Mouse (Mus musculus) retina, postnatal 1 day (tissue): ENCODE results near the gene Wbp4.
A peak's percentile ranks its signal among the peaks of the same experiment; 100 is the strongest.
"Not testable (repeated sequence)": the region's sequence is repeated elsewhere in the genome, so short reads cannot be mapped to it uniquely, and the experiment has no call there.

Experiments used
- DNase-seq: peaks from one replicate; pipeline ENCODE4 v3.0.0-alpha.2; 2012

The Wbp4 gene

DNA sequence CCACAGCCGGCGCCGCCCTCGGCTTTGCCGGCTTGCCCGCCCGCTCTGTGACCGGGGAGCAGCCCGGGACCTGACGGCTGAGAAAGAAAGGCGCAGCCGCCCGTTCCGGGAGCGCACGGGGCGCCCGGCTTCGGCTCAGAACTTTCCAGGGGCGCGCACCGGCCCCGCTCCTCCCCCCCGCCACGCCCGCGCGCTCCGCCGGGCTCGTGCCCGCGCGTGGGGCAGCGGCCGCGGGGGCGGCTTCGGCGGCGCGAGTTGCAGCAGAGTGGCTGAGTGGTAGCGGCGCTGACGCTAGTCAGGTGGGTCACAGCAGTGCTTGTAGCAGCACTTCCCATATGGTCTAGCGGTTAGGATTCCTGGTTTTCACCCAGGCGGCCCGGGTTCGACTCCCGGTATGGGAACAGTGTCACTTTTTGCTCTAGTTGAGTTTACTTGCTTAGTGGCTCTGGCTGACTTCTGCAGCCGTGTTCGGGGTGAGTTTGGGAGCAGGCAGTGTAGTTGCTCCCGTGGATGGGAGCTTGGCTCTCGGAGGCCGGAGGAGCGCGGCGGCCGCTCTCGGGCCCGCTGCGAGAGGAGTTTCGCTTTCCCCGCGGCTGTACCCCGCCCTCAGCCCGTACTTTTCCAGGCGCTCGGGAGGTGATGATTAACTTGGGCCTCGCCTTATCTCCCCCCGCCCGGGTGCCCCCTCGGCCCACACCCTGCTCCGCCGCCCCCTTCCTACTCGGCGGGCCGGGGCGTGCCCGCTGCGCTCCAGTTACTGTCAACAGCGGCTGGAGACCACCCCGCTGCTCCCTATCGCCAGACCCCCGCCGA, at the start of gene Wbp4:
Wbp4 (minus strand) TSS at position 182 of the 813 bp plus-strand sequence.
- peak; percentile 96 for DNase-seq

- no peak for DNase-seq
Measured at GRCm38 (mm10) chr14:79530761-79531160, 49.4 kb upstream of the Wbp4 start.

- no peak for DNase-seq
Measured at GRCm38 (mm10) chr14:79529581-79530554, 48.5 kb upstream of the Wbp4 start.

GRCm38 (mm10) chr14:79527704-79528103, 46.4 kb upstream of the Wbp4 start:
- DNase-seq, result no peak

DNA sequence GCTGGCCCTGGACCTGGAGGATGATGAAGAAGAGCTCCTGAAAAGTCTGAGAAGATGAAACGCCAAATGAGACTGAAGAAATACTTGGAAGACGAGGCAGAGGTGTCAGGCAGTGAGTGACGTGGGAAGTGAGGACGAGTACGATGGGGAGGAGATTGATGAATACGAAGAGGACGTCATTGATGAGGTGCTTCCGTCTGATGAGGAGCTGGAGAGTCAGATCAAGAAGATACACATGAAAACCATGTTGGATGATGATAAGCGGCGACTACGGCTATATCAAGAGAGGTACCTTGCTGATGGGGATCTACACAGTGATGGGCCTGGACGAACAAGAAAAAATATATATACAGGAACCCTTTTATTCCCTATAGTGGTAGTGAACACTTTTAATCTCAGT, 44.8 kb upstream of the Wbp4 start:
- not testable (repeated sequence) for DNase-seq

DNA sequence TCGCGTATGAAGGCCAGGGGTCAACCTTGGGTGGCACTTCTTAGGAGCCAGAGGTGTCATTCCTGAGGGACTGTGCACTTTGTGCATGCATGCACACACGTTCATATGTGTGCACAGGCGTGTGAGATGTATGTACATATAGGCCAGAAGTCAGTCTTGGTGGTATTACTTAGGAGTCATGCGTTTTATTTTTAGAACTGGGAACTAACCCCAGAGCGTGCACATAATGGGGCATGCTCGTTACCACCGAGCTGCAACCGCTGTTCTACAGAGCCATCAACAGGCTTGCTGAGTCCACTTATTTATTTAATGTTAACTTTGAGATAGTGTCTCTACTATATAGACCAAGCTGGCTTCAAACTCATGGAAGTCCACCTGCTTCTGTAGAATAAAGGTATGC, 41.1 kb upstream of the Wbp4 start:
- no peak for DNase-seq

DNA sequence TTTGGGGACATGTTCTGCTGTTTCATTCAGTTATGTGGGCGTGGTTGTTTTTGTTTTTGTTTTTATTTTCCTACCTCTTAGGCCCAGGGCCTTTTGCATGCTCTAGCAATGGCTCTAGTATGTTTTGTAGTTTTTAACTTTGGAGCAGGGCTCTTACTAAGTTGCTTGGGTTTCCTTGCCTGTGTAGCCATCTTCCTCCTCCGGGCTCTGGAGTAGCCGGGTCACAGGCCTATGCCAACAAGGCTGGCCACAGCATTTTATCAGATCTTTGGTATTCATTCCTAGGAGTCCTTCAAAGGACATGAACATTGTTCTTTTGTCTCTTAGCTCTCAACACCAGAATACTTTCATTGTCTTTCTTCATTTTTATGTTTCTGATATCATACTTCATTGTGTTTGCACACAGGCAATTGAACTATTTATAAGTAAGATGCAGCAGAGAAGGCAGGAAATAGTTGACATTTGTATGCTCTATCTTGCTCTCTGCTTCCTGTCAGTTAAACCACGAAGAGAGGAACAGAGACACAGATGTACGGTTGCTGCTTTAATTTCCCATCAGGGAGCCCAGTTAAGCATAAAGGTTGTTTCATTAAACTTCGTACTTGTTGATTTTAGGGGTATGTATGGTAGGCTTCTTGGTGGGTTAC, 40.3 kb upstream of the Wbp4 start:
- no peak for DNase-seq

DNA sequence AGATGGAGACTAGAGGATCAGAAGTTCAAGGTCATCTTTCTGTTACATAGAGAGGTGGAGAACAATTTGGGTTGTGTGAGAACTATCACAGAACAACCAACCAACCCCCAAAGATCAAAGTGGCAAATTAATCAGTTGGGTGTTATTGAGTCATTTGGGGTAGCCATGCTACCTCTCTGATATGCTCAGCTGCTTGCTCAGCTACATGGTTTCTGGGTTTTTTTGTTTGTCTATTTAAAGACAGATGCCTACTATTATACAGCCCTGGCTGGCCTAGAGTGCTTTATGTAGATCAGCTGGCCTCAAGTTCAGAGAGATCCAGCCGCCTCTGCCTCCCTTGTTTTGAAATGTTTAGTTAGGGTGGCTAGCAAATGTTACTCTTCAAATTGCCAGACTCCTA, 39.7 kb upstream of the Wbp4 start:
- no peak for DNase-seq

GRCm38 (mm10) chr14:79520612-79521011, 39.3 kb upstream of the Wbp4 start:
- no peak for DNase-seq

GRCm38 (mm10) chr14:79519663-79519975, 38.3 kb upstream of the Wbp4 start:
- no peak for DNase-seq

- peak; percentile 8 for DNase-seq
Measured at GRCm38 (mm10) chr14:79518761-79519662, 37.7 kb upstream of the Wbp4 start.

DNA sequence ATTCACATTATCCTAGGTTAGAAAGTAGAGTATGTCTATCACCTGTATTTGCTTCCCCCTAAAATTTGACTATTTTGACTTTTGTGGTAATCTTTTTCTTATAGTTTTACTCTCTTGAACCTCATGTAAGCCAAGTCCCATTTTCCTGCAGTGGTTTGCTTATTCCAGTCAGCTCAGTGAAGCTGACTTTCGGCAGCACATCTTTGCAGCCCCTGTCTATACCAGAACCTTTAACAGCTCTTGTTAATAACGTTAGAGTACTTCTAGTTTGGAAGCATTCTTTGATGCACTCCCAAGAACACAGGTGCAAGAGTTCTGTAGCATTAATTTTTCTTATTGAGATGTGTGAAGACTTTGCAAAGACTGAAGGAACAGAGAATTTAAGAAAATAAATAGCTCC, 36.8 kb upstream of the Wbp4 start:
- no peak for DNase-seq

GRCm38 (mm10) chr14:79517185-79517740, 35.9 kb upstream of the Wbp4 start:
- no peak for DNase-seq

GRCm38 (mm10) chr14:79516751-79517150, 35.4 kb upstream of the Wbp4 start:
- no peak for DNase-seq

DNA sequence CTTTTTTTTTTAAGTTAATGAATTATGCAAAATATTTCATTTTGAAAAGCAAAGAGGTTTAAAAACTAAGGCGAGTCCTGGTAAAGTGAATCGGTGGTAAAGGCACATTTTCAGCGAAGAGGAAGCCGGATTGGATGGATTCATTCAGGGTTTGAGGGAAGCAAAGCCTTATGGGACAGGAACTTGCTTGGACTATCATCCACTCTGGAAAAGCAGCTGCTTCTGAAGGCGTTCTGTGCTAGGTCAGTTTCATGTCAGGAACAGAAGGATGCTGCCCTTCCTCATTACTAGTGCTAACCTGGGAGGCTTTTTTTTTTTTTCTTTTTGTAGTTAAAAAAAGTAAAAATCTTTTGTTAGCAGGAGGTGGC, 34.9 kb upstream of the Wbp4 start:
- DNase-seq, result no peak

- DNase-seq, result no peak
Measured at GRCm38 (mm10) chr14:79515511-79516242, 34.4 kb upstream of the Wbp4 start.

DNA sequence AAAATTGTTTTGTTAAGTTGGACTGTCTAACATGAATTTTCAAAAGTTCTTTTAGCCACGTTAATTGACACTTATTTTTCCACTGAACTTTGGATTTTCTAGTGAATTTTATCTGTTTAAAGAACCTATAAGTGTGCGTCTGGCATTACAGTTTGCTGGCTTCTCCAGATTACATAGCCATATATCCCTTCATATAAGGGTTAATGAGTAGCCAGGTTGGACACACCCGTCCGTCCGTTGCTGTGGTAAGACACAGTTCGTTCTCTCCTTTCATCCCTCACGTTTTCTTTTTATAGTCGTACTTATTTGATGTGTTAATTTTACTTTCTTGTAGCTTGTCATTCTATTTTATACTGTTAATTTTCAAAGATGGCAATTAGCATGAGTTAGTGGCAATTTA, 33.8 kb upstream of the Wbp4 start:
- DNase-seq, result no peak

DNA sequence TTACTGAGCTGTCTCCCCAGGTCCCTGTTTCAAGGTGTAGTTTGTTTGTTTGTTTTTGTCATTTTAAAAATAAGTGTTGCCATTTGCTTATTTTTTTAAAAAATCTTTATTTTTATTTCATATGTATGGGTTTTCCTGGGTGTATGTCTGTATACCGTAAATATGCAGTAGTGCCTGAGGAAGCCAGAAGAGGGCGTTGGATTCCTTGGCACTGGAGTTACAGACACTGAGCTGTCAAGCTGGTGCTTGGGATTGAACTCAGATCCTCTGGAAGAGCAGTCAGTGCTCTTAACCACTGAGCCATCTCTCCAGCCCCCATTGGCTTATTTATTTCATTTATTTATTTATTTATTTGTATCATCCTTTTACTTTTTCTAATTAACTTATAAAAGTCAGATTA, 32.6 kb upstream of the Wbp4 start:
- DNase-seq, result no peak

DNA sequence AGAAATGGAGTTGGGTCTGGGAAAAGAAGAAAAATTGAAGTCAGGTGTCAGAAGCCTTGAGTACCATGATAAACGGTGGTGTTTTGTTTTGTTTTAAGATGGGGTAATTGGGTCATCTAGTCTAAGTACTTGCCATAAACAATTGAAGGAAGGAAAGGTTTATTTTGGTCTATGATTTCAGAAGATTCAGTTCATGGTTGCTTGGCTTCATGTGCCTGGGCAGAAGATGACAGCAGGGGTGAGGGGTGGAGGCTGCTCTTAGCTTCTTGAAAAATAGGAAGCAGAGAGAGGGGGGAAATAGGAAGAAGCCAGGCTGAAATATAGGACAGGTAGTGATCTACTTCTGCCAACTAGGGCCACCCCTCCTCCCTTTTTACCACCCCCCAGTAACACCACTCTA, 30.2 kb upstream of the Wbp4 start:
- no peak for DNase-seq

DNA sequence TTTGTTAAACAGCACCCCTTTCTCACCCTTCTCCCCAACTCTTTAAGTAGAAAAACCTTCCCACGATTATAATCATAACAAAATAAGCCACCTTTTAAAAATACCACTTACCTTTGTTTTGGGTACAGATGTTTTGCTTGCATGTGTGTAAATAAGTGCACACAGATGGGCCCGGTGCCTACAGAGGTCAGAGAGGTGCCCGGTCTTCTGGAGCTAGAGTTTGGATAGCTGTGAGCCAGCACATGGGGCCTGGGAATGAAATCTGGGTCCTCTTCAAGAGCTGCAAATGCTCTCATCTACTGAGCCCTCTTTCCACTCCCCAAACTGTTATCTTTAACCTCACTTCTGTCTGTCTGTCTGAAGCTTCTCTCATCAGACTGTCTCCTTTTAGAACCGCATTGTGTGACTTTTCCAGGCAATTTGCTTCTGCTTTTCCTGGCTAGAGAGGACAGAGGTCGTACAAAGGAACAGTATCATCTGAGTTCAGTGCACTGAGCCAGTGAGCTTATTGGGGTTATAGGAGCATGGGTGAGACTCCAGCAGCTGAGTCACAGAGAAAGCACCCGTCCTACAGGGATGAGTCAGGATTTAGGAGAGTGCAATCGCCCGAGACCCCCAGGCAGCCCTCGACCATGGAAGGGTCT, 27.5 kb upstream of the Wbp4 start:
- DNase-seq, result no peak

- no peak for DNase-seq
Measured at GRCm38 (mm10) chr14:79507846-79508245, 26.5 kb upstream of the Wbp4 start.
